Mouse (Mus musculus) layer of hippocampus, adult 18-20 months (tissue): Measurements from ENCODE around the gene Pan3. TPM values are rescaled to one million over a fixed set of nuclear protein-coding genes. Genes with fewer than 3 reads are reported as not detected.

Source experiments
- total RNA-seq, 2 experiments: library from RNA; stranded (reverse); gene quantifications; 2 replicates each; pipeline ENCODE4 v1.2.3; 2021

Pan3 gene
- total RNA-seq, 2 experiments from 2014 or later: 84.8 to 88.2 TPM

Other genes starting within 250 kb of the Pan3 start
- gene Gsx1, start 241.5 kb upstream of the Pan3 start, total RNA-seq: under 1 TPM; 0.35 to 0.43 TPM
- gene Pdx1, start 160.2 kb upstream of the Pan3 start, total RNA-seq: not detected
- gene Cdx2, start 122.9 kb upstream of the Pan3 start, total RNA-seq: not detected
- not detected for gene Urad, start 107.7 kb upstream of the Pan3 start, total RNA-seq
- gene Flt3, start 29.7 kb upstream of the Pan3 start, total RNA-seq: 1 to 10 TPM; 7.1 to 7.9 TPM